Mouse (Mus musculus): ENCODE measurements at regions not wholly inside any gene's neighbourhood (a gene's known extent, or its start where the extent isn't known, plus 50 kb on each side); places are given as distances from the start of the nearest gene placed in this dataset.

DNA sequence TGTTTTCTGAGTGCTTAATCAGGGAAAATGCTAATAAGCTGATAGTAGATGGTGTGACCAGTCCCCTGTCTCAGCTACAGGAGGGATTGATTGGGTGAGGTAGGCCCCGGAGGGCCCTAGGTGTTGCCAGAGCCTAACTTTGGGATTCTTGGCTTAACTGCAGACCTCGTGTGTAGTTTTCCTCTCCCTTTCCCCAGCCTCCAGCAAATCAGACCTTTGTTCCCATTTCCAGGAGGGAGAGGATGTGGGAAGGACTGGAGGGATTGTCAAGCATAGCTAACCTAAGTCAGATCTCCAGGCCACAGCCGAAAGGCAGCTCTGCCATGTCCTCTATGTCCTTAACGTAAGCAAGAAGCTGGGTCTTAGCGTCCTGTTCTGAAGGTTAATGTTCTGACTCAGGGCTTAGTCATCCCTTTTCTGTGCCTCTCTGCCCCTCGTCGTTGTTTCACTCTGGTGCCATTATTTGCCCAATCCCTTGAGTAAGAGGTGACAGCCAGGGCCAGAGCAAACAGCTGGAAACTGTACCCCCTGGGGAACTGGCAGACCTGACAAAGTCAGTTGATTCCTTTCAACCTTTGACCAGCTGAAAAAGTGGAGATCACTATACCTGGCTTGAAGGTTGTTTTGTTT, 83.2 kb upstream of the Sipa1l1 start:
- 42% methylated on average over 7 of the region's 7 CpGs for WGBS
- H3K4me1 ChIP-seq: 0 out of 2 replicates have a peak, but pooled peaks cover 3% of the 10 kb centered on the region
- ATAC-seq (ENCODE audit: insufficient number of reproducible peaks, insufficient read depth, low FRiP score, low TSS enrichment, low read depth): no peak
- H3K36me3 ChIP-seq: no peaks in the 10 kb centered on the region
- H3K9ac ChIP-seq: no peak overlapping the region
- no peaks in the 10 kb centered on the region; the same call in 1 of the 2 replicates for H3K9me3 ChIP-seq
- H3K4me2 ChIP-seq: no peak overlapping the region
- no peaks in the 10 kb centered on the region for H3K27me3 ChIP-seq
- H3K27ac ChIP-seq: no peak overlapping the region
- H3K4me3 ChIP-seq: no peak overlapping the region

DNA sequence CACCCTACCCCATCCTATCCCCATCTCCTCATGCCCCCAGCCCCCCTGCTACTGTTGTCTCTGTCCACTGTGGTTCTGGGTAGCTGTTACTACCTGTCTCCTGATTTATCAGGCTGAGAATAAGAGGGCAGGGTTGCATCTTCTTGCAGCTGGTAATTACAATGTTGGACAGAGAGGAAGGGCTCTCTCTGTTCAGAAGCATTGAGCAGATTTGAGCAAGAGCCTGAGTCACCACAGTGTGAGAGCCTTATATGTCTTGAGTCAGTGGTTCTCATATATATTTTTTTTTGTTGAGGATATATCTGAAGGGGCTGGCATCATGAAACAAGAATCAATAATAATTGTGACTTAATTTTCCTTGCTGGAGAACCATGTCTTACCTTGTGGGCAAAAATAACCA, 82.7 kb upstream of the Sipa1l1 start:
- H3K36me3 ChIP-seq: no peaks in the 10 kb centered on the region
- H3K4me1 ChIP-seq: 0 out of 2 replicates have a peak, but pooled peaks cover 3% of the 10 kb centered on the region
- H3K4me3 ChIP-seq: no peak overlapping the region
- no peak overlapping the region for H3K4me2 ChIP-seq
- no peaks in the 10 kb centered on the region; the same call in 1 of the 2 replicates for H3K9me3 ChIP-seq
- no peak for ATAC-seq (ENCODE audit: insufficient number of reproducible peaks, insufficient read depth, low FRiP score, low TSS enrichment, low read depth)
- H3K27me3 ChIP-seq: no peaks in the 10 kb centered on the region
- no peak overlapping the region for H3K27ac ChIP-seq
- no peak overlapping the region for H3K9ac ChIP-seq

GRCm38 (mm10) chr12:82089288-82089687, 79.8 kb upstream of the Sipa1l1 start:
- ATAC-seq (ENCODE audit: insufficient number of reproducible peaks, insufficient read depth, low FRiP score, low TSS enrichment, low read depth): no peak
- WGBS: 83% methylated on average over 6 of the region's 6 CpGs
- no peak overlapping the region for H3K27ac ChIP-seq
- no peaks in the 10 kb centered on the region for H3K36me3 ChIP-seq
- no peaks in the 10 kb centered on the region; the same call in 1 of the 2 replicates for H3K9me3 ChIP-seq
- H3K27me3 ChIP-seq: no peaks in the 10 kb centered on the region
- H3K9ac ChIP-seq: no peak overlapping the region
- no peak overlapping the region for H3K4me3 ChIP-seq
- H3K4me1 ChIP-seq: peaks cover 21% of the 10 kb centered on the region
- H3K4me2 ChIP-seq: no peak overlapping the region

GRCm38 (mm10) chr12:82093317-82093716, 75.8 kb upstream of the Sipa1l1 start:
- H3K4me2 ChIP-seq: no peak overlapping the region
- no peak overlapping the region for H3K9ac ChIP-seq
- no peaks in the 10 kb centered on the region for H3K36me3 ChIP-seq
- WGBS: 44% methylated on average over 7 of the region's 7 CpGs
- ATAC-seq (ENCODE audit: insufficient number of reproducible peaks, insufficient read depth, low FRiP score, low TSS enrichment, low read depth): no peak
- peaks cover 34% of the 10 kb centered on the region for H3K4me1 ChIP-seq
- no peak overlapping the region for H3K4me3 ChIP-seq
- no peaks in the 10 kb centered on the region for H3K9me3 ChIP-seq
- H3K27me3 ChIP-seq: no peaks in the 10 kb centered on the region
- H3K27ac ChIP-seq: no peak overlapping the region

DNA sequence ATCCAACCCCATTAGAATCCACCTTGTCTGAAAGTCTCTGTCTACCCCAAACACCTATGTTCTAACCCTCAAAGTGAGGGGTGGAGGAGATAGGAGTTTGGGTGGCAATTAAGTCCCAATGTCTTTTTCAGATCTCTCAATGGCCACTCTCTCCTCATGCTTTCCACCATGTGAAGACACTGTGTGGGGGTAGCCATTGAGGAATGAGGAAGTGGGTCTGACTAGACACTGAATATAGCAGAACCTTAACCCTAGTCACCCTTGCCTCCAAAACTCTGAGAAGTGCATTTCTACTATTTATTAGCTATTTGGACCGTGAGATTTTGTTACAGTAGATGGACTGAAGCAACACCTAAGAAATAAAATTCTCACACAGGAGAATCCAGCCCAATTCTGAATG, 73.7 kb upstream of the Sipa1l1 start:
- 87% methylated on average over 1 of the region's 1 CpGs for WGBS
- H3K4me2 ChIP-seq: no peak overlapping the region

DNA sequence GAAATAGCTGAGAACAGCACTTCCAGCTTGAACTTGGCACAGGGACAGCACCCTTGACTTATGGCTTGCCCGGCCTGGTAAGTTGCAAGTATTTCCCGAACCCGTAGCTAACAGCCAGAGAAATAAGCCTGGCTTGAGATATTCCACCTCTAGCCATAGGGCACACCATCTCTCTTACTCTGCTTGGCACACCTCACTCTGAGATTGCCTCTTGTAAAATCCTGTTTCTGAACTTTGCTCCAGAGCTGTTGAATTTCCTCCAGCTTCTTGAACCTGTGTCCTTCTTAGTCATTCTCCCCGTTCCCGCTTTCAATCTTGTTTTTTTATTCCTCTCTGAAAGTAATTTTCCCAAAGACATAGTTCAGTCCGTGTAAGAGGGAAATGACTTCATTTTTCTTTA, 72.0 kb upstream of the Sipa1l1 start:
- Histone ChIP-seq H3K27me3 (no peaks in the 10 kb centered on the region), H3K27ac (no peak overlapping the region), H3K4me1 (peaks cover 34% of the 10 kb centered on the region), H3K9me3 (no peaks in the 10 kb centered on the region), H3K4me2 (no peak overlapping the region), H3K9ac (no peak overlapping the region), H3K4me3 (no peak overlapping the region), H3K36me3 (no peaks in the 10 kb centered on the region)
- WGBS: 78% methylated on average over 6 of the region's 6 CpGs
- ATAC-seq (ENCODE audit: insufficient number of reproducible peaks, insufficient read depth, low FRiP score, low TSS enrichment, low read depth): no peak

More for the DNA sequence above, 73.7 kb upstream of the Sipa1l1 start:
- Histone ChIP-seq H3K9ac (no peak overlapping the region), H3K4me3 (no peak overlapping the region), H3K4me1 (peaks cover 34% of the 10 kb centered on the region), H3K36me3 (no peaks in the 10 kb centered on the region), H3K27me3 (no peaks in the 10 kb centered on the region), H3K27ac (no peak overlapping the region), H3K9me3 (no peaks in the 10 kb centered on the region)
- ATAC-seq (ENCODE audit: insufficient number of reproducible peaks, insufficient read depth, low FRiP score, low TSS enrichment, low read depth): no peak

- no peak for ATAC-seq (ENCODE audit: insufficient number of reproducible peaks, insufficient read depth, low FRiP score, low TSS enrichment, low read depth)
- Histone ChIP-seq H3K4me1 (peaks cover 33% of the 10 kb centered on the region), H3K9ac (no peak overlapping the region), H3K36me3 (no peaks in the 10 kb centered on the region), H3K4me3 (no peak overlapping the region), H3K27me3 (no peaks in the 10 kb centered on the region), H3K9me3 (no peaks in the 10 kb centered on the region), H3K4me2 (no peak overlapping the region), H3K27ac (no peak overlapping the region)
- 90% methylated on average over 4 of the region's 4 CpGs for WGBS
Measured at GRCm38 (mm10) chr12:82097620-82098019, 71.5 kb upstream of the Sipa1l1 start.

DNA sequence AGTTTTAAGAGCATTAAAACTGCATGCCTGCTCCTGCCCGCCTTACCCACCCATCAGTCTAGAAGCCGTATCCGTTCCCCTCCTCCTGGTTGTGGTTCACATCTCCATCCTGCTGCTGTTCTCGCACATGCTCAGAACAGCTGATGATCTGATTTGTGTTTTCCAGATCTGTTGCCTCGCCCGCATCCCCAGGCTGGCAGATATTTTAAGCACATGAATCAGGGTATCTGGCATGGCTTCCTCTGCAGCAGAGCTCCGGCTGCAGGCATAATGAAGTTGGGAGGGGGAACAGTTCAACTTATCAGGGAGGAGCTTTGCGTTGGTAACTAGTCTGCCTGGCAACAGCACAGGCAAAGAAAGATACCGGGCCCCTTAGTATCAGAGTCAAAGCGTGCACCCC, 64.9 kb upstream of the Sipa1l1 start:
- no peak for ATAC-seq (ENCODE audit: insufficient number of reproducible peaks, insufficient read depth, low FRiP score, low TSS enrichment, low read depth)
- H3K27ac ChIP-seq: 0 out of 2 replicates have a peak overlapping the region, but pooled peaks have one; percentile 86

GRCm38 (mm10) chr12:82105184-82106031, 63.7 kb upstream of the Sipa1l1 start:
- H3K36me3 ChIP-seq: no peaks in the 10 kb centered on the region
- H3K9ac ChIP-seq: no peak overlapping the region
- H3K27me3 ChIP-seq: no peaks in the 10 kb centered on the region
- WGBS: 24% methylated on average over 17 of the region's 17 CpGs
- peaks cover 29% of the 10 kb centered on the region for H3K4me1 ChIP-seq
- H3K4me2 ChIP-seq: peak overlapping the region; percentile 41
- no peaks in the 10 kb centered on the region; the same call in 1 of the 2 replicates for H3K9me3 ChIP-seq
- H3K27ac ChIP-seq: peak overlapping the region; percentile 86
- H3K4me3 ChIP-seq: no peak overlapping the region
- peak; percentile 33 for ATAC-seq (ENCODE audit: insufficient number of reproducible peaks, insufficient read depth, low FRiP score, low TSS enrichment, low read depth)

More for the DNA sequence above, 64.9 kb upstream of the Sipa1l1 start:
- WGBS: 56% methylated on average over 10 of the region's 10 CpGs
- Histone ChIP-seq H3K9ac (no peak overlapping the region), H3K4me2 (no peak overlapping the region), H3K36me3 (no peaks in the 10 kb centered on the region), H3K4me1 (peaks cover 29% of the 10 kb centered on the region), H3K4me3 (no peak overlapping the region), H3K27me3 (no peaks in the 10 kb centered on the region), H3K9me3 (no peaks in the 10 kb centered on the region; the same call in 1 of the 2 replicates)

DNA sequence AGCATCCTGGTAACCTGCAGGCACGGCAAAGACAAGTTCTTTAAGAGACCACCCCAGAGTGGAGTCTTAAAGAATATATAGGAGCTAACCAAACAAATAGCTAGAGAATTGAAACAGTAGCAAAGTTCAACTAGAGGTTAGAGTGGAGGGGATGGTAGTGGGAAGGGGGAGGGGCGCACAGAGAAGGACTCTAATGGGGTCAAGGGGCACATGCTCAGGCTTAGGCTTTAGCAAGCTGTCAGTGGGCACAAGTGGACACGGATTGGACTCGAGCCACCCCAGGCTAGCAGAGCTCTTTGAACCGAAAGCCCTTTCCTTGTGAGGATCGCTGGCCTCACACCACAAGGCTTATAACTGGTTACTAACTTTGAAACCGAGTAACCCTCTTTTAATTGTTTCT, 53.4 kb upstream of the Sipa1l1 start:
- H3K27me3 ChIP-seq: no peaks in the 10 kb centered on the region
- H3K4me3 ChIP-seq: no peak overlapping the region
- WGBS: 55% methylated on average over 7 of the region's 7 CpGs
- H3K27ac ChIP-seq: no peak overlapping the region
- ATAC-seq (ENCODE audit: insufficient number of reproducible peaks, insufficient read depth, low FRiP score, low TSS enrichment, low read depth): no peak
- H3K36me3 ChIP-seq: no peaks in the 10 kb centered on the region
- H3K4me1 ChIP-seq: peaks cover 7% of the 10 kb centered on the region; the same call in 1 of the 2 replicates
- no peak overlapping the region for H3K4me2 ChIP-seq
- H3K9ac ChIP-seq: no peak overlapping the region
- H3K9me3 ChIP-seq: no peaks in the 10 kb centered on the region

All from embryonic facial prominence, embryonic 13.5 days (tissue).